Mouse (Mus musculus) mouse embryonic stem cell (cell line): ENCODE measurements around the gene Cradd.

ENCODE experiments used
- in situ Hi-C, 2 experiments: fragments of 300-500 bp; cut with MboI; formaldehyde crosslinking; loops; 1 replicate in 1 of 2; 3 replicates in 1 of 2; pipeline ENCODE4 v1.14.3; 2019 to 2020; ENCODE audit warnings: low sequenced_read_pairs in 2 of 2, low pct_unique_long_range_greater_than_20kb in 1 of 2, mixed read lengths in 1 of 2; ENCODE audit not compliant: unreplicated experiment in 1 of 2

The Cradd gene

GRCm38 (mm10) chr10:95323393-95324277 lies at the start of gene Cradd:
Gene Cradd (minus strand): TSS chr10:95324133.
- in situ Hi-C loops, result no loop called here

GRCm38 (mm10) chr10:95373340-95373739 lies 49.4 kb upstream of the Cradd start:
- in situ Hi-C loops, result no loop called here

DNA sequence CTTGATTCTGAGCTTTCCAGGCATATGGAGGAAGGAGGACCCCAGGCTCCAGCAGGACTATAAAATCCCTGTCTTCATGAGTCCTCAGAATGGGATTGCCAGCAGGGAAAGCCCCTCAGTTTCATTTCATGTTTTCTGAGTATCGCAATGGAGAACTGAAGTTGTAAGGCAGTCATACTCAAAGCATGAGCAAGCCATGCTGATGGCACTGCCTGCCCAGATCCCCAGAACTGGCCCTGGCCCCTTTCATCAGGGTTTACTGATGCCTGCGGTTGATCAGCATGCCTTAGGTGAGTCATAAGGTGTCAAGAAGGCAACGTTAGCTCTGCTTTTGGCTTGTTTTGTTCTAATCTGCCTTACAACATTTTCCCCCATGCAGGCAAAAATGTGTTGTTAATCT lies 48.0 kb upstream of the Cradd start:
- in situ Hi-C loops, result no loop called here

DNA sequence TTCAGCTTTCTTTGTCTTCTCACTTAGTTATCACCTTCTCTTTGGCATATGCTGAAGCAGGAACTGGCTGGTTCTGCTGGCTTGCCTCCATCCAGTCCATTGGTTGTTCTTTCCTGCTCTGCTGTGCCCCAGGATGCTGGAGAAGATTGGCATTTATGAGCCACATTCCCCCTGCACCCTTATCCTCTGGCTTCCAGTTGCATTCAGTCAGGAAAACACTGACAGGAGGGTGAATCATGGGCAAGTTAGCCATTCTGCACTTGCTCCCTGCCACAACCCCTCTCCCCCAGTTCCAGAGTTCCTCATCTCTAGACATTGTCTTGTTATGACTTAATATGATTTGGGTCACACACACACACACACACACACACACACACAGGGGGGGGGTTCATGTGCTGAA lies 45.3 kb upstream of the Cradd start:
- in situ Hi-C loops, result no loop called here

DNA sequence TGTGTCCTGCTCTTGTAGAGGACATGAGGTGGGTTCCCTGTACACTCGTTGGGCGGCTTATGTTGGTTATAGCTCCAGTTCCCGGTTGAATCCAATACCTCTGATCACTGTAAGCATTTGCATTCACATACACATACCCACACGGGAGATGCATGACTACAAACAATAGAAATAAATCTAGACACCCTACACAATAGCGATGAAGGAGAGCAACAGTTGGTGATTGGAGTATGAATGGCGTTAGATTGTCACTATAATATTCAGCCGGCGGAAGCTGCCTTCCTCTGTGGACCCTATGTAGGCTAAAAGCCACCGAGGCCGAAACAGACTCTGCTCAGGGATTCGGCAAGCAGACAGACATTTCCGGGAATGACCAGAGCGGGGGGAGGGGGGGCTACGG lies 44.2 kb upstream of the Cradd start:
- in situ Hi-C loops, result no loop called here

DNA sequence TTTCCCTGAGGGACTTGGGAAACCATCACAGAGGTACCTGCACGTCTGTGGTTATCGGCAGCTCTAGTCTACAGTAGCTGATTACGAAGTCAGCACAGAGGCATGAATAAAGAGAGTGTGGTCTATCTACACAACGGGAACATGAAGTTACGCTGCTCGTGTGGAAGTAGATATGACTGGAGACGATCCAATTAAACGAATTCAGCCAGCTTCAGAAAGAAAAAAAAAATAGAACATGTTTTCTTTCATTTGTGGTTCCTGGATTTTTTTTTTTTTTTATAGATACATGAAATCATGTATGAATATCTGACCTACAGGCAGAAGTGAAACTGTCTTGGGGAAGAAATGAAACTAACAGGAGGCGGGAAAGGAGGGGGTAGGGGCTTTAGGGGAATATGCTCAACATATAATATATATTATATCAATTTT lies 43.7 kb upstream of the Cradd start:
- in situ Hi-C loops, result no loop called here

GRCm38 (mm10) chr10:95367241-95367640 lies 43.3 kb upstream of the Cradd start:
- in situ Hi-C loops, result no loop called here

DNA sequence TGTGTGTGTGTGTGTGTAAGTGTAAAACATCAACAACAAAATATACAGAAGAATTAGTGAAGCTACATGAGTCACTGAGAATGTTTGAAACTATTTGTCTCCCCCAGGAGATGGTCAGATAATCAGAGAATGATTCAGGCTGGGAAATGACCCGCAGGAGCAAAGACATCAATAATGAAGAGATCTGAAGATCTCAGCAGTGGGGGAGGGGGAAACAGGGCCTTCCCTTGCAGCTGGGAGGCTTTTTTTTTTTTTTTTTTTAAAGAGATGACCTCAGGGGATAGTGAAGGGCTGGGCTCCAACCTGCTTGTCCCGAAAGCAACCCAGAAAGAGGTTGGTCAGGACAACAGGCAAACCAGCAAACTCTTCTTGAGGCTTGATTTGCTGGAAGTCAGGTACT lies 38.4 kb upstream of the Cradd start:
- in situ Hi-C loops, result no loop called here

GRCm38 (mm10) chr10:95361260-95361841 lies 37.4 kb upstream of the Cradd start:
- in situ Hi-C loops, result no loop called here

GRCm38 (mm10) chr10:95360048-95360447 lies 36.1 kb upstream of the Cradd start:
- in situ Hi-C loops, result no loop called here

- in situ Hi-C loops, result no loop called here
Observed at GRCm38 (mm10) chr10:95357721-95358120, 33.8 kb upstream of the Cradd start.

GRCm38 (mm10) chr10:95356711-95357110 lies 32.8 kb upstream of the Cradd start:
- in situ Hi-C loops, result no loop called here

DNA sequence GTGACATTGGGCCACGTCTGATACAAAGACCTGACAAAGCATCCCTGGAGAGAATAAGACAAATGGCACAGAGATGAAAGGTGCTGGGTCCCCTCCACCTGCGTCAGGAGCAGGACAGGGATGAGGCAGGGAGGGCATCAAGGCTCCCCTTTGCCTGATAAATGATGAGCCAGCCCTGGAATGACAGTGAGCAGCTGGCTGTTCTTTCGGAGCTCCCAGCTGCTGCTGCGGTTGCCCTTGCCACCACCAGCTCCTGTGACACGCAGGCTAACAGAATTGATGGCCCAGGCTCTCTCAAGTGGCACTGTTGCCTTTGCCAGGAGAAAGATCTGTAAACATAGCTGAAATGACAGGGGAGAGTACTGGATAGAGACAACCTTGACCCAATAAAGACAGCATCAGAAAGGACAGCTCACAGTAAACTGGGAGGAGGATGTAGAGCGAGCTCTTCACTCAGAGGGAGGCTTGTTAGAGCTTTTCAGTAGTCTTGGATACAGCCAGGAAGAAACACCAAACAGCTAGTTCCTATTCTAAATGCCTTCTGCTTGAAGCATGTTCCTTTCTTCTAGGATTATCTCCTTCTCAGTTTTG lies 31.8 kb upstream of the Cradd start:
- in situ Hi-C loops, result no loop called here

DNA sequence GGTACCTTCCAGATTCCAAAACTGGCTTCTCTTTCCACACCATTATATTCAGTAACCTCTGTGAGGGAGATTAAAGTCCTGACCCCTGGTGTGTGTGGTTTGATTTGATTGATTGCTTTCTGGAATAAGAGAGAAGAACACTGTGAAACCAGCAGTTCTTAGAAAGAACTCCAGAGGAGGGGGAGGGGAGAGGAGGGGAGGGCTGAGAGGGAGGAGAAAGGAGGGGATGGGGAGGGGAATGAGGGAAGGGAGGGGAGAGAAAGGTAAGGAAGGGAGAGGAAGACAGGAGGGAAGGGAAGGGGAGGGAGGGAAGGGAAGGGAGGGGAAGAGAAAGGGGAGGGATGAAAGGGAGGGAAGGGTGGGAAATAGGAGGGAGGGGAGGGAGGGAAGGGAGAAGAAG lies 30.7 kb upstream of the Cradd start:
- in situ Hi-C loops, result no loop called here

DNA sequence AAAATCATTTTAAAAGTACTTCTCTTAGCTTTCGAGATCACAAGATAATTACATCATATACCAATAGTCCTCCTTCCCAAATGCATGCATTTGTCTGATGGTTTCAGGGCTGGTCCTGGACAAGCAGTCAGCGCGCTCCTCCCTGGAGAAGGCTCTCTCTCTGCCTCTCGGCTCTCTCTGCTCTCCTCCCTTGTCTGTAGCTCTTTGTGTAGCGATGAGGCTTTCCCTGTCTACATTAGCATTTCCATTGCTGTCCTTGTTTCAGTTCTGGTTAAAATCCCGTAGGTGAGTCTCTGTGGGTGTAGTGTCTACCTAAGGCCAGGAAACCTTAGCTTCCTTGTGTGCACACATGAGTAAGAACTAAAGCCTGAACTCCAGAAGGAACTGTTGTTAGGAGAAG lies 30.1 kb upstream of the Cradd start:
- in situ Hi-C loops, result no loop called here

DNA sequence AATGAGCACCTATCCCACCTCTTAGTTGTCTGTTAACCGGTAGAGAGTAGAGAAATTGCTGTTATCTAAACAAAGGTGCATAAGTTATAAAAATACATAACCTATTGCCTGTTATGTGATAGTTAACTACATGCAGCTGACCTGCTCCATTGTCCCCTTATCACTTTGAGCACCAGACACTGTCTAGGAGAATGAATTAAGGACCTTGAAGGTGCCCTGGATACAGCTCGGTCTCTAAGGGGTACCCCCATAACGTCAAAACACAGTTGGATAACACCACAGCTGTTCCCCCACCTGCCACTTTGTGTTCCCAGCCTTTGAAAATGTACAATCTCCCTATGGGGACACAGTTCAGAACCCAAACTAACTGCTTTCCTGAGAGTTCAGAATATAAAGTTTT lies 24.5 kb upstream of the Cradd start:
- in situ Hi-C loops, result no loop called here

- in situ Hi-C loops, result no loop called here
Observed at GRCm38 (mm10) chr10:95347776-95348175, 23.8 kb upstream of the Cradd start.

DNA sequence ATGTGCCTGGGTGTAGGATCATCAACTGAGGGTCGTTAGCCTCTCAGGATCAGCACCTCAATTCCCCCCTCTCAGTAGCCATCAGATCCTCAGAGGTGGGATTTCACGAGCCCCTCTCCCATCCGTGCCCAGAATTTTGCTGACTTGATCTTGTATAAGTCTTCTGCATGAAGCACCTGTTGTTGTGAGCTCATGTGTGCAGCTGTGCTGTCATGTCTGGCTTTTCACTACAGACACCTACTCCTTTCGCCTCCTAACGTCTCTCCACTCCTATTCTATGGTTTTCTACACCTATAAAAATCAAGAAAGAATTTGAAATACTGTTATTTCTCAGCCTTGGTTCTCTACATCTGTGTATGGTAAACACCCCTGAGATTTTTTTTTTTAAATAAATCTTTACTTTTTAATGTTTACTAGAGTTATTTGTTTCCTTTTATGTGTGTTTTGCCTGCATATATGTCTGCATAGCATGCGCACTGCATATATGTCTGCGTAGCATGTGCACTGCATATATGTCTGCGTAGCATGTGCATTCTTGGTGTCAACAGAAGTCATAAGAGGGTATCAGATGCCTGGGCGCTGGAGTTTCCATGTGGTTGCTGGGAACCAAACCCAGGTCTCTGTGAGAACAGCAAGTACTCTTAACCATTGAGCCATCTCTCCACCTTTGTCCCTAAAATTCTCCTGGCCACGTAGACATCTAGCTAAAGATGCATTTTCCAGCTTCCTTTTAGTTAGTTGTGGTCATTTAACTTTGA lies 19.1 kb upstream of the Cradd start:
- in situ Hi-C loops, result no loop called here

DNA sequence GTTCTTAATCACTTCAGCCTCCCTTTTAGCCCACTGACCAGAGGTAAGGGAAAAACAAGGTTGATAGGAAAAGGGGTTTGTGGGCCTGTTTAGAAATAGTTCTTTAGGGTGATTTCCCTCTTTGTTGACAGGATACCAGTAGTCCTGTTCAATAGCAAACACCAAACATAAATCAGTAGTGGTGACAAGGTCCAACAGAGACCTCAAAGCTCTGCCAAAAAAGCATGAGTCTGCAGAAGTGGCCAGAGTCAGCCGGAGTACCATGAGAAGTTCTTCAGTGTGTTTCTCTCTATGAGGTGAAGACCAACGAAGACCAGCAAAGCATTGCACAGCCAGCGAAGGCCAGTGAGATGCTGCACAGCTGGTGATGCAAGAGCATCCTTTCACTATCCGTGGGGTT lies 16.7 kb upstream of the Cradd start:
- in situ Hi-C loops, result no loop called here
